Mouse (Mus musculus): ENCODE data around the gene Galnt7. TPM values are rescaled to one million over a fixed set of nuclear protein-coding genes. Genes with fewer than 3 reads are reported as not detected.

The Galnt7 gene
- polyA plus RNA-seq (2015; fragmentation: Nextera tagmentation; extraction: Ambion mirVana), result 22.4 and 23.7 TPM in 2 replicates

GRCm38 (mm10) chr8:57652456-57653055, at the start of gene Galnt7:
Gene Galnt7 (minus strand): TSS chr8:57653032.
- peak within 1 kb of the TSS; percentile 89 for H3K4me2 ChIP-seq (replicated peaks; ENCODE audit: low read depth, low read length)
- no peaks in the 10 kb centered on the region for H3K9me3 ChIP-seq (ENCODE audit: low read length)
- under 1% methylated on average over 47 of the region's 74 CpGs for WGBS
- peaks cover 28% of the 10 kb centered on the region for H3K4me1 ChIP-seq (ENCODE audit: insufficient read depth, low read length)
- peak within 1 kb of the TSS; percentile 98 for H3K27ac ChIP-seq (ENCODE audit: low read length)
- H3K9ac ChIP-seq (replicated peaks; ENCODE audit: low read length), result peak within 1 kb of the TSS; percentile 90
- ATAC-seq (ENCODE audit: low FRiP score, low TSS enrichment), result peak; percentile 92
- H3K4me3 ChIP-seq (ENCODE audit: low read length), result peak within 1 kb of the TSS; percentile 89
- H3K27me3 ChIP-seq (ENCODE audit: insufficient read depth, low read length), result no peaks in the 10 kb centered on the region
- no peaks in the 10 kb centered on the region for H3K36me3 ChIP-seq (ENCODE audit: insufficient read depth, low read length)

- Histone ChIP-seq H3K27me3 (ENCODE audit: insufficient read depth, low read length) (no peaks in the 10 kb centered on the region), H3K9ac (replicated peaks; ENCODE audit: low read length) (no peak overlapping the region), H3K4me1 (ENCODE audit: insufficient read depth, low read length) (no peaks in the 10 kb centered on the region), H3K27ac (ENCODE audit: low read length) (no peak overlapping the region), H3K4me3 (ENCODE audit: low read length) (no peak overlapping the region), H3K36me3 (ENCODE audit: insufficient read depth, low read length) (no peaks in the 10 kb centered on the region), H3K9me3 (ENCODE audit: low read length) (no peaks in the 10 kb centered on the region), H3K4me2 (replicated peaks; ENCODE audit: low read depth, low read length) (no peak overlapping the region)
- 35% methylated on average over 7 of the region's 7 CpGs for WGBS
- no peak for ATAC-seq (ENCODE audit: low FRiP score, low TSS enrichment)
Measured at GRCm38 (mm10) chr8:57688633-57689032, 35.8 kb upstream of the Galnt7 start.

GRCm38 (mm10) chr8:57685803-57686202, 33.0 kb upstream of the Galnt7 start:
- no peak for ATAC-seq (ENCODE audit: low FRiP score, low TSS enrichment)
- no peak overlapping the region for H3K4me3 ChIP-seq (ENCODE audit: low read length)
- 93% methylated on average over 3 of the region's 3 CpGs for WGBS
- H3K27me3 ChIP-seq (ENCODE audit: insufficient read depth, low read length), result no peaks in the 10 kb centered on the region
- H3K4me1 ChIP-seq (ENCODE audit: insufficient read depth, low read length), result no peaks in the 10 kb centered on the region
- H3K9ac ChIP-seq (replicated peaks; ENCODE audit: low read length), result no peak overlapping the region
- no peak overlapping the region for H3K27ac ChIP-seq (ENCODE audit: low read length)
- no peaks in the 10 kb centered on the region for H3K9me3 ChIP-seq (ENCODE audit: low read length)
- H3K4me2 ChIP-seq (replicated peaks; ENCODE audit: low read depth, low read length), result no peak overlapping the region
- no peaks in the 10 kb centered on the region for H3K36me3 ChIP-seq (ENCODE audit: insufficient read depth, low read length)

- Histone ChIP-seq H3K4me2 (replicated peaks; ENCODE audit: low read depth, low read length) (no peak overlapping the region), H3K9me3 (ENCODE audit: low read length) (no peaks in the 10 kb centered on the region), H3K27ac (ENCODE audit: low read length) (no peak overlapping the region), H3K9ac (replicated peaks; ENCODE audit: low read length) (no peak overlapping the region), H3K27me3 (ENCODE audit: insufficient read depth, low read length) (no peaks in the 10 kb centered on the region), H3K4me1 (ENCODE audit: insufficient read depth, low read length) (no peaks in the 10 kb centered on the region), H3K36me3 (ENCODE audit: insufficient read depth, low read length) (no peaks in the 10 kb centered on the region), H3K4me3 (ENCODE audit: low read length) (no peak overlapping the region)
- 83% methylated on average over 5 of the region's 5 CpGs for WGBS
- no peak for ATAC-seq (ENCODE audit: low FRiP score, low TSS enrichment)
Measured at GRCm38 (mm10) chr8:57680044-57680443, 27.2 kb upstream of the Galnt7 start.

- Histone ChIP-seq H3K36me3 (ENCODE audit: insufficient read depth, low read length) (no peaks in the 10 kb centered on the region), H3K9me3 (ENCODE audit: low read length) (no peaks in the 10 kb centered on the region), H3K4me3 (ENCODE audit: low read length) (no peak overlapping the region), H3K27me3 (ENCODE audit: insufficient read depth, low read length) (no peaks in the 10 kb centered on the region), H3K4me2 (replicated peaks; ENCODE audit: low read depth, low read length) (no peak overlapping the region), H3K27ac (ENCODE audit: low read length) (no peak overlapping the region), H3K9ac (replicated peaks; ENCODE audit: low read length) (no peak overlapping the region), H3K4me1 (ENCODE audit: insufficient read depth, low read length) (no peaks in the 10 kb centered on the region)
- 42% methylated on average over 2 of the region's 2 CpGs for WGBS
- ATAC-seq (ENCODE audit: low FRiP score, low TSS enrichment), result no peak
Measured at GRCm38 (mm10) chr8:57664121-57664520, 11.3 kb upstream of the Galnt7 start.

- Histone ChIP-seq H3K4me1 (ENCODE audit: insufficient read depth, low read length) (no peaks in the 10 kb centered on the region), H3K4me3 (ENCODE audit: low read length) (no peak overlapping the region), H3K4me2 (replicated peaks; ENCODE audit: low read depth, low read length) (no peak overlapping the region), H3K27ac (ENCODE audit: low read length) (no peak overlapping the region), H3K9ac (replicated peaks; ENCODE audit: low read length) (no peak overlapping the region), H3K27me3 (ENCODE audit: insufficient read depth, low read length) (no peaks in the 10 kb centered on the region), H3K36me3 (ENCODE audit: insufficient read depth, low read length) (no peaks in the 10 kb centered on the region), H3K9me3 (ENCODE audit: low read length) (no peaks in the 10 kb centered on the region)
- WGBS, result 88% methylated on average over 2 of the region's 2 CpGs
- ATAC-seq (ENCODE audit: low FRiP score, low TSS enrichment), result no peak
Measured at GRCm38 (mm10) chr8:57660019-57660418, 7.2 kb upstream of the Galnt7 start.

GRCm38 (mm10) chr8:57656446-57656845, 3.6 kb upstream of the Galnt7 start:
- no peak overlapping the region for H3K27ac ChIP-seq (ENCODE audit: low read length)
- H3K27me3 ChIP-seq (ENCODE audit: insufficient read depth, low read length), result no peaks in the 10 kb centered on the region
- no peak overlapping the region for H3K4me3 ChIP-seq (ENCODE audit: low read length)
- no peak for ATAC-seq (ENCODE audit: low FRiP score, low TSS enrichment)
- WGBS, result 45% methylated on average over 6 of the region's 6 CpGs
- no peaks in the 10 kb centered on the region for H3K36me3 ChIP-seq (ENCODE audit: insufficient read depth, low read length)
- H3K4me2 ChIP-seq (replicated peaks; ENCODE audit: low read depth, low read length), result no peak overlapping the region
- no peak overlapping the region for H3K9ac ChIP-seq (replicated peaks; ENCODE audit: low read length)
- H3K9me3 ChIP-seq (ENCODE audit: low read length), result no peaks in the 10 kb centered on the region
- peaks cover 12% of the 10 kb centered on the region for H3K4me1 ChIP-seq (ENCODE audit: insufficient read depth, low read length)

- Histone ChIP-seq H3K4me1 (ENCODE audit: insufficient read depth, low read length) (peaks cover 23% of the 10 kb centered on the region), H3K27me3 (ENCODE audit: insufficient read depth, low read length) (no peaks in the 10 kb centered on the region), H3K36me3 (ENCODE audit: insufficient read depth, low read length) (no peaks in the 10 kb centered on the region), H3K9ac (replicated peaks; ENCODE audit: low read length) (no peak overlapping the region), H3K9me3 (ENCODE audit: low read length) (no peaks in the 10 kb centered on the region), H3K4me2 (replicated peaks; ENCODE audit: low read depth, low read length) (peak overlapping the region; percentile 89), H3K4me3 (ENCODE audit: low read length) (no peak overlapping the region), H3K27ac (ENCODE audit: low read length) (peak overlapping the region; percentile 95)
- 84% methylated on average over 7 of the region's 7 CpGs for WGBS
- ATAC-seq (ENCODE audit: low FRiP score, low TSS enrichment), result no peak
Measured at GRCm38 (mm10) chr8:57654146-57654545, 1.3 kb upstream of the Galnt7 start.

- Histone ChIP-seq H3K4me2 (replicated peaks; ENCODE audit: low read depth, low read length) (peak overlapping the region; percentile 89), H3K9me3 (ENCODE audit: low read length) (no peaks in the 10 kb centered on the region), H3K27ac (ENCODE audit: low read length) (peak overlapping the region; percentile 95), H3K4me1 (ENCODE audit: insufficient read depth, low read length) (peaks cover 24% of the 10 kb centered on the region), H3K27me3 (ENCODE audit: insufficient read depth, low read length) (no peaks in the 10 kb centered on the region), H3K4me3 (ENCODE audit: low read length) (peak overlapping the region; percentile 89), H3K36me3 (ENCODE audit: insufficient read depth, low read length) (no peaks in the 10 kb centered on the region), H3K9ac (replicated peaks; ENCODE audit: low read length) (peak overlapping the region; percentile 80; the same call in 1 of the 2 replicates)
- no peak for ATAC-seq (ENCODE audit: low FRiP score, low TSS enrichment)
- 9% methylated on average over 7 of the region's 7 CpGs for WGBS
Measured at GRCm38 (mm10) chr8:57653768-57654125, 915 bp upstream of the Galnt7 start.

- H3K27ac ChIP-seq (ENCODE audit: low read length), result peak overlapping the region; percentile 98
Measured at GRCm38 (mm10) chr8:57653056-57653767, 380 bp upstream of the Galnt7 start.

More at GRCm38 (mm10) chr8:57653056-57653767, 380 bp upstream of the Galnt7 start:
- WGBS, result under 1% methylated on average over 20 of the region's 38 CpGs
- Histone ChIP-seq H3K9ac (replicated peaks; ENCODE audit: low read length) (peak overlapping the region; percentile 90), H3K4me3 (ENCODE audit: low read length) (peak overlapping the region; percentile 89), H3K4me2 (replicated peaks; ENCODE audit: low read depth, low read length) (peak overlapping the region; percentile 89), H3K36me3 (ENCODE audit: insufficient read depth, low read length) (no peaks in the 10 kb centered on the region), H3K27me3 (ENCODE audit: insufficient read depth, low read length) (no peaks in the 10 kb centered on the region), H3K4me1 (ENCODE audit: insufficient read depth, low read length) (peaks cover 24% of the 10 kb centered on the region), H3K9me3 (ENCODE audit: low read length) (no peaks in the 10 kb centered on the region)
- ATAC-seq (ENCODE audit: low FRiP score, low TSS enrichment), result peak; percentile 69

All from kidney, embryonic 16.5 days (tissue).